Mouse (Mus musculus) gastrocnemius, postnatal 25 days (tissue): ENCODE data around the gene Syt13. TPM values are rescaled to one million over a fixed set of nuclear protein-coding genes. Genes with fewer than 3 reads are reported as not detected.

Experiments used
- DNase-seq: peaks from one replicate; pipeline ENCODE4 v3.0.0; 2022
- total RNA-seq, 2 experiments: library from RNA; stranded (reverse); gene quantifications; 1 replicate in 1 of 2; 2 replicates in 1 of 2; pipeline ENCODE4 v1.2.3; 2021

Syt13 gene
- total RNA-seq, 2 experiments from 2014 or later, result 0.15 TPM; not detected in 1

DNA sequence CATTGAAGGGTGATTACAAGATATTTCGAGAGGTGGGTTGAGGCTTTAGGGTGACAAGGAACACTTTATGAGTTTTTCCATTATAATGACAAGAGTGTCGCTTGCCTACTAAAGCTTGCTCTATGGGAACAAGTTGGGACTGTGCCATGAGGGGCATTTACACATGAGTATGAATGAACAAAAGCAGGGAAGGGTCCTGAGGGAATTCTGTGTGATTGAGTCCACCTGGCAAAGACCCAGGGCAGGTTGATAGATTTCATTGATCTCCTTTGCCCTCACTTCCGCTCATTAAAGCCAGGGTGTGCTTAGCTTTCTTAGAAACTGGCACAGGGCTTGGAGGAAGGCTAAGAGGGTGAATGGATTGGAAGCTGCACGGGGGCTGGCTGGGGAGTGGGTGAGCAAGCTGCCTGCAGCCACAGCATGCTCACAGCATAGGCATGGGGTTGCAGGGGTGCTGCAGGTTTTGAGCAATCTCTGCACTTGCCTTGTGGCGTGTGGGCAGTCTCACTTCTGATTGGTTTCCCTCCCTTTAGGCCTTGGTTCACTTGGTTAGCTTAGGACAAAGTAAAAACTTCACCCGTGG is 9.9 kb downstream of the Syt13 start:
- DNase-seq, result no peak

DNA sequence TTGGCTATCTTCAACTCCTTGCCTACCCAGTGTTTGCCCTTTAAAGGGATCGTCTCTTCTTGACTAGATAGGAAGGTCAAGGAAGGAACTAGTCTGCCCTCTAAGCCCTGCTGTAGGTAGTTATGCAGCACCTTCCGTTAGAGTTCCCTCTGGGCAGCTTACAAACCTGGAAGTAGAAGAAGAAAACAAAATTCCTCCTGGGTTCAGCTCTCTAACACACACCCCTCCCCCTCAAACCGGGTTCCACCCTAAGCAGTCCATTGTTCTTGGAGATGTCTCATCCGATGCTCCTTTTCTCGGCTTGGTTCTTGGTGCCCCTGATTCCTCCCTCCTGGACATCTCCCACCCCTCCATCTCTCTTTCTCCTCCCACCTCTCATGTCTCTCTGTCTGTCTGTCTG is 14.8 kb downstream of the Syt13 start:
- DNase-seq, result no peak

DNA sequence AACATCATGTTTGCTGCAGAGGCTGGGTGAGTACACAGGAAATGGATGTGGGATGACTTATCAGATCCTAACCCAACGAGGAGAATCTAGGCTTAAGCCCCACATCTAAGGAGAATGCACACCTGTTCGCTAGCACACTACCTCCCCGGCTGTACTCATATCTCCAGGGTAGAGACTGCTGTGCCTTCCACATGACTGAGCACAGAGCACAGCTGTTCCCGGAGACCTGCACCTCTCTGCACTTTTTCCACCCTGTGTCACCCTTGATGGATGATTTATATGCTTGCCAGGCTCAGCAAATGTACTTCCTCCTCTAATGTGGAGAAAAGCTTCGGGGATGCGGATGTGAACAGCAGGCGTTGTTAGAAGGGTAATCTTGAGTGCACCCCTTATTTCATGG is 16.2 kb downstream of the Syt13 start:
- no peak for DNase-seq

DNA sequence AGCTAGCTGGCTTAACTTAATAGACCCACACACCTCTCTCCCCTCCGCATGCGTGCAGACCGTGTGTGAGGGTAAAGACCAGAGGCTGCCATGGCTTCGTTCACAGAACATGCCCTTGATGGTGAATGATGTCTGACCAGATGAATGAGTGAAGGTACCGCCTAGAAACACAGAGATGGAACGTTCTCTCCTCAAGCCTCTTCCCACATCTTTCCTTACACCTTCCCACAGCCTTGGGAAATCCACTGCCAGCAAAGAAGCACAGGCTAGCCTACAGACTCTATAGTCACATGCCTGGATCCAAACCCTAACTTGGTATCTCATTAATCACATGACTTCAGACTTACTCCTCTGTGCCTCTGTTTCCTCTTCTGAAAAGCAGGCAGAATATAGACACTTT is 18.5 kb downstream of the Syt13 start:
- no peak for DNase-seq

DNA sequence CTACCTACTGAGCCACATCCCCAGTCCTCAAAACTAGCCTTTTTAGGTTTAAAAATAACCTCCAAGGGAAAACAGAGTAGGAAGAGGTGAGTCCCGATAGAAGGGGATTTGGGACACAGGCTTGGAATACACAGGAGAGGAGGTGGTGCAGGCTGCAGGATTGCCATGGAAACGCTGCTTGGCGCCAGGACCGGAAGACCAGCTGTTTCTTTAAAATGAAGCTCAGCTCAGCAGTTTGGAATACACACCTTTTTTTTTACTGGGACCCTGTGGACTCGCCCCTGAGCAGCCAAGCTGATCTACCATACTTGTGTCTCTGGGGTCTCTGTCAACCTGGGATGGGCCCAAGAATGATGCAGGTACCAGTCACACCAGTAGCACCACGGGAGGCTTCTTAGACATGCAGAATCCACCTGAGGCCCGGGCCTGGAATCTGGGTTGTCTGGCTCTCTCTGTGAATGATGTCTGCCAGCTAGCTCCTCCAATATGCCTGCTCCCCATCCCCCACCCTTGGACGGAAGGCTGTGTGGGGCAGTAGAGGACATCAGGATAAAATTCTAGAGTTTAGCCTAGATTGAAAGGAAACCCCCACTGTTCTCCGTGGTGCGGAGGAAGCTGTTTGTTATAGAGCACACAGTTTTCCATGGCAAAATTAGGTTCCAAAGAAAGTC is 19.5 kb downstream of the Syt13 start:
- DNase-seq, result no peak

DNA sequence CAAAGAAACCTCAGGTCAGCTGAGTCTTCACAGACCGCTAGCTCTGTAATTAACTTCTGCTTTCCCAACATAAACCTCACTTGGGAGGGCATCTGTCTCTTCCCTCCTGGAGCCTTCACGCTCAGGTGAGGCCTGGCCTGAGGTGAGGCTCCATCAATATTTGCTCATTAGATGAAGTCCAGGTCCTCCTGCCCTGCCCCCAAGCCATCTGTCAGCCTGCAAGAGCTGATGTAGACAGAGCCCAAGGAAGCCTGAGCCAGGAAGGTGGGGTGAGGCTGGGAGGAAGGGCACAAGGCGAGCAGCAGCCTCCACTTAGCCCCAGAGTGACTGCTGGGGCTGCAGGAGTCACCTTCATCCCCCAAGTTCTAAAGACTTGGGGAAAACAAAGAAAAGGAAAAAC is 20.6 kb downstream of the Syt13 start:
- DNase-seq, result no peak

DNA sequence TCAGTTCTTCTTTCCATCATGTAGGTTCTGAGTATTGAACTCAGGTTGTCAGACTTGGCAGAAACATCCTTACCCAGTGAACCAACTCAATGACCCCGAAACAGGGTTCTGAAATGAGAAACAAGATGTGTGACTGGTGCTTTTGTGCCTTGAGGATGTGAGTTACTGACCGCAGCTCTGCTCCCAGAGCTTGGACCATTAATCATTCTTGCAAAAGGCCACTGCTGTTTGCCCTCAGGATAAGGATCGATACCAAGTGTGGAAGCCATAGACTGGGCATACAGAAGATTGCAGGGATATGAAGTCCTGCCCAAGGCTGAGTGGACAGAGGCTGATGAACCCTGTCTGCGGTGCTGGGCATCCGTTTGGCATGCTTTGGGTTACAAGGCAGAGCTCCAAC is 23.2 kb downstream of the Syt13 start:
- no peak for DNase-seq

DNA sequence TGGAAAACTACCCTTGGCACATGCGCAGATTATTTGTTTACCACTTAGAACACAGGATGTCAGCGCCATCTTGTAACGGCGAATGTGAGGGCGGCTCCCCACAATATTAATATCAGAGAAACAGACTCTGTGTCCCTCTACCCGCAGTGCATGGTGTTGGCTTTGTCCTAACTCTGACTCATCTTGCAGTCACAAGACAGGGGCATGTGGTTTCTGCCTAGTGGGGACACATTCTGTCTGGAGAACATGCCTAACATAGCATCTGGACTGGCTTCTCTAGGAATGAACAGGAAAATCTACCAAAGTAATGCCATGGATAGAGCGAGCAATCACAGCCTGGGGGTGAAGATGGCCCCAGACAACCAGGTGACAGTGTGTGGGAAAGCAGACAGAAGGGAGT is 23.9 kb downstream of the Syt13 start:
- no peak for DNase-seq

DNA sequence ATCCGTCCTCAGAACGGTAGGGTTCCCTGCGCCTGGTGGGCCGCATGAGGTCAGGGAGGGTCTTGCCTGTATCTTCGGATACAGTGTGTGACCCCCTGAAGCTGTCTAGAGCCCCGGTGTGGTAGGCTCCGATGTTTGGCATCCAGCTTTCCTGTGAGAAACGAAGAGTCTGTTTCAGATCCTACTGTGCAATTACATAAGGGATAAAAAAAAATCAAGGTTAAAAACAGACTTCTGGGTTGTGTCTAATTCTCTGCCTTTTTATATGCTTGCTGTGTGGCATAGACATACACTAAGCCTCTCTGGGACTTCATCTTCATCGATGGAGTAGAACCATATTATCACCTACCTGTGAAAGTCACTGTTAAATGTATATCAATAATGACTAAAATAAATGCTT is 26.1 kb downstream of the Syt13 start:
- no peak for DNase-seq

DNA sequence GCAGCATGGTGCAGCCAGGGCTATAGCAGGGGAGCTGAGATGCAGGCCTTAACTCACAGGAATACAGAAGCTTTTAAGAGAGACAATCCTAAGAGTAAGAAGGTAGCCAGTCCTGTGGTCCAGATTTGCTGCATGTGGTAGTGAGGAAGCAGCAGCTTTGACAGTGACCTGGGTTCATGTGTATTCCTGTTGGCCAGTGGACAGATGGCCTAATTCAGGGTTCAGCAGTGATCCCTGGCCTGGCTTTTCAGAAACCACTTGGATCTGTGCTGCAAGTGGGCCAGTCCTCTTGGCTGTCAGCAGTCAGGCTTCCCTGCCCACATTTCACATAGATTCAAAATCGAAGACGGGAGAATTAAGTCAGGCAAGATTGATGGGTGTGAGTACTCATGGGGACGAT is 26.6 kb downstream of the Syt13 start:
- no peak for DNase-seq

DNA sequence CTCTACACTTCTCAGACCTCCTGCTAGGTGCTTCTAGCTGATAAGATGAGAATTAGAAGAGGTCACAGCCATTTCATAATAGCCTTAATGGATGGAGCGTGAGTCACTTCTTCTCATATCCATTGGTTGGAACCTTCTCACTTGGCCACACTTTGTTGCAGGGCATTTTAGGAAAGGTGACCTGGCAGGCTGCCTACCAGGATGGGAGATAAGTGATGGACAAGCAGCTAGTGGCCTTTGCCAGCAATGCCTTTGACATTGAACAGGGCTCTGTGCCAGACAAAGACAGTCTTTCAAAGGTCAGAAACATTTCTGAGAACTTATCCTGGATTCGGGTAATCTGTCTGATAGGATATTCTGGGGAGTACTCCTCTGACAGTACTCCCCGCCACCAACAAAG is 28.5 kb downstream of the Syt13 start:
- DNase-seq, result no peak

DNA sequence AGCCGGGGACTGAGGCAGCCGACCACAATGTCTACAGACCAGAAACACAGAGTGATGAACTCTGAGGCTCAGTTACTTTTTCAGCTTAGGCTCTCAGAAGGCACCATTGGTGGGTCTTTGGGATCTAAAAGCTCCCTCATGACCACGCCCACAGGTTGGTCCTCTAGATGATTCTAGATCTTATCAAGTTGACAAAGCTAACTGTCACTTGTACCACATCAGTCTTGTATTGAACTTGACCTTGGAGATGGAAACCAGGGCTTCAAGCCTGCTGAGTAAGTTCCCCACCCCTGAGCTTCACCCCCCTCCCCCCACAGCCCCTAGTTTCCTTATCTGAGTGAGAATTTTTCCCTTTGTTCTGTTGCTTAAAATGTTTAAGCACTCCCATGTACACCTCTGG is 29.5 kb downstream of the Syt13 start:
- DNase-seq, result no peak

DNA sequence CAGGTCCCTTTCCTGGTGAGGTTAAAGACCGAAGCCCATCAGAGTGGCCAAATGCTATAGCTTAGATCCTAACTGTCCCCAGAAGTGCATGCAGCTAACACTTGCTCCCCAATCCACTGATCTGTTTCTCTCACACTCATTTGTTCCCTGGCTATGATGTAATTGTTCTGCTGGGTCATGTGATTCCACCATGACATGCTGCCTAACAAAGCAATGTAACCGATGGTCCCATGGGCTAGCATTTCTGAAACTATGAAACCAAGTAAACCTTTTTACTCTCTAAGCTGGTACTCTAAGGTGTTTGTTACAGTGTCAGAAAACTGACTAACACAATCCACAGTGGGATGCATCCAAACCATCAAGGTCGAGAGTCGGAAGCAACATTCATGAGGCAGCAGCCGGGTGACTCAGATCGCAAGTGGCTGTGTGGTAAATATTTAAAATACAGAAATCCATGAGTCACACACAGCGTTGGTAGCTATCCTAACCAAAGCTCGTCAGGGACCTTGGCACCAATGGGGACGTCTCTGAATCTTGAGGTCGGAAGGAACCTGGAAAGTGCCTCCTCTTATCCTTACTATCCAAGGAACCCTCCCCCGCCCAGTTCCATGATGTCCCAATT is 30.3 kb downstream of the Syt13 start:
- no peak for DNase-seq

DNA sequence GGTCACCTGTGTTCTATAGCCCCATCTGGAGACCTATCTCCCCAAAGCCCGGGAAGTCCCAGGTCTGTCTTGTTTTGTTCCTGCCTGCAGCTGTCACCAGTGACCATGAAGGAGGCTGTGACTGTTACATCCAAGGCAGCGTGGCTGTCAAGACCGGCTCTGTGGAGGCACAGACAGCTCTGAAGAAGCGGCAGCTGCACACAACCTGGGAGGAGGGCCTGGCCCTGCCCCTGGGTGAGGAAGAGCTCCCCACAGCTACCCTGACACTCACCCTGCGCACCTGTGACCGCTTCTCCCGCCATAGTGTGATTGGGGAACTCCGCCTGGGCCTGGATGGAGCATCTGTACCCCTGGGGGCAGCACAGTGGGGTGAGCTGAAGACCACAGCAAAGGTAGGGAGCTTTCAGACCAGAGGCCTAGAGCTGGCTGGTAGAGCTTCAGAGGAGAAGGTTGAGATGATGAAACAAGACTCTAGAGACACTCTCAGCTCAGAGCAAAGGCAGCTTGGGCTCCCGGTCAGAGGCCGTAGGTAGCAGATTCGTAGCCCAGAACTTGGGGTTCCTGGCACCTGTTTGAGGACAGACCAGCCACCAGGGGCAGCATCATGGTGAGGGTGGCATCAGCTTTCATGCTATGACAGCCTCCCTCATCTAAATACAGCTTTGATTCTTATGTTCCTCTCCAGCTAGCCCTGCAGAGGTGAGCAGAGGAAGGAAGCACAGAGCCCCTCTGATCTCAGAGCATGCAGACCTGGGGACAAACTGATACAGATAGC is 31.1 kb downstream of the Syt13 start:
- DNase-seq, result peak; percentile 11

DNA sequence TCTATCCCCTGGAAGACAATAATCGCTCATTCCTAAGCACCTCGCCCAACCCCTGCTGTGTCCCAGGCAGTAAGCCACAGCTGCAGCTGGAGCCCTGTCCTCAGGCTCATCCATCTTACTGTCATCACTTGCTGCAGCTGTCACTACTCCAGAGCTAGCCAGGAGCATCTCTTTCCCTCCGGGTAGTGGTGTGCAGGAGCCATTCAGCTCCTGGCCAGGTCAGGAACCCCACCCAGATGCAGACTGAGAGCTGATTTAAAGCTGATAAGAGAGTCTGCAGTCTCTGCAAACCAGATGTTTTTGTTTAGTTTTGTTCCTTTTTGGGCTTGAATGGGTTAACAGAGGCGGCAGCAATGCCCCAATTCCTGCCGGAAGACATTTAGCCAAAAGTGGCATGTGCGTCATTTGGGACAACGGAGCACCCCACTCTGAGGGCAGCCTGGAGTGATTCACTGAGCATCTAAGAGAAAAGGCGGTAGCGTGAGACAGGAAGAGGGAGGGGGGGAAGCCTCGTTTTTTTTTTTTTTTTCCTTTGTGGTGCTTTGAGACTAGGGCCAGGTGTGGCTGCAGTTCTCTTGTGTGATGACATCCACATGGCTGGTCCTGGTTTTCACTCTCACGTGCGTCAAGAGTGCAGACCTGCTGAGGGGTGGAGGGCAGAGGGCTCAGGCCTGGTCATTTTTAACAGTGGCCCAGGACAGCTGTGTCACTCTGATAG is 33.2 kb downstream of the Syt13 start:
- peak; percentile 70 for DNase-seq

DNA sequence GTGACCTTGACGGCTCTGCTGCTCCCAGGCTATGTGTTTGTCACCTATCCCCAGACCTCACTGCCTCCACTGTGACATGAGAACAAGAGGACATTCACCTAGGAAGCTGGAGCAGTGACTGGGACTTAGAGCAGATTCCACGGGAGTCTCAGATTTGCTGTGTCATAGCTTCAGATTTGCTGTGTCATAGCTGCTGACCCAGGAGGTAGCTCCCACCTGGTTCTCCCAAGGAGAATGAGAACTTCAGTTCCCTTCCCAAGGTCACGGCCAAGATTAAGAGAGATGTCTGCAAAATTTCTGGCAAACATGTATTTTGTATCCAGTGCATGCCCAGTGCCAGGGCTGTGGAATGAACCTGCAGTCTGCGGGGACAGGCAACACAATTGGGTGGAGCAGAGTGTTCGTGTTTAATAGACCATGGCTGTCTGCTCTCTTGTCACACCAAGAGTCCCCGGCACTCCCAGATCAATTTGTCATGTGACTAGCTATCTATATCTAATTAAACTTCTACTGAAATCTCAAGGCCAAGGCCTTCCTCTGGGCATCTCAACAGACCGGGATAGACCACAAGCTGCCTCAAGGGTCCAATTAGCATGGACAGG is 33.9 kb downstream of the Syt13 start:
- DNase-seq, result no peak

DNA sequence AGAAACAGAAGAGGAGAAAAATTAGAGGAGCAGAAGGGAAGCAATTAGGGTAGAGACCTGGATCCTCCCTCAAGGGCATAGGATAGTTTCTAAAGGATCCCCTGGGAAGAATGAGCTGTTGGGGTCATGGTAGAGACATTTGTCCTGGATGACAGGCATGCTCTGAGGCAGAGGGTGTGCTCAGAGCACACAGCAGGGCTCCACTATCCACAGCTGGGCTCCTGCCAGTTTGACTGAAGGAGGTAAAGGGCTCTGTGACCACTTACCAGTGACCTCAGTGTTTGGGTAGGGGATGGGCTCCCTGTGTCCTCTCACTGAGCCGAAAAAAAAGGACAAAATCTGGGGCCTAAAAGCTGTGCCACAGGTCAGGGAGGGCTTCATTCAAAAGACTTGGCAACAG is 34.6 kb downstream of the Syt13 start:
- no peak for DNase-seq

DNA sequence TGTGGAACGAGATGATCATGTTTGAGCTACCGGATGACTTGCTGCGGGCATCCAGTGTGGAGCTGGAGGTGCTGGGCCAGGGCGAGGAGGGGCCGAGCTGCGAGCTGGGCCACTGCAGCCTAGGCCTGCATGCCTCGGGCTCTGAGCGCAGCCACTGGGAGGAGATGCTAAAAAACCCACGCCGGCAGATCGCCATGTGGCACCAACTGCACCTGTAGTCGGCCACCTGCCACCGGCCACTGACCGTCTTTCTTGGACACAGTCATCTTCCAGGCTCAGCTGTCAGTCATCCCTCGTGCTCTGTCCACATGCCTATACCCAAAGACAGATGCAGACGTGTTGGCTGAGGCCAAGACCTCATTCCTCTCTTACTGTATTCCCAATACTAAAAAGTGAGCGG is 38.6 kb downstream of the Syt13 start:
- DNase-seq, result peak; percentile 21

DNA sequence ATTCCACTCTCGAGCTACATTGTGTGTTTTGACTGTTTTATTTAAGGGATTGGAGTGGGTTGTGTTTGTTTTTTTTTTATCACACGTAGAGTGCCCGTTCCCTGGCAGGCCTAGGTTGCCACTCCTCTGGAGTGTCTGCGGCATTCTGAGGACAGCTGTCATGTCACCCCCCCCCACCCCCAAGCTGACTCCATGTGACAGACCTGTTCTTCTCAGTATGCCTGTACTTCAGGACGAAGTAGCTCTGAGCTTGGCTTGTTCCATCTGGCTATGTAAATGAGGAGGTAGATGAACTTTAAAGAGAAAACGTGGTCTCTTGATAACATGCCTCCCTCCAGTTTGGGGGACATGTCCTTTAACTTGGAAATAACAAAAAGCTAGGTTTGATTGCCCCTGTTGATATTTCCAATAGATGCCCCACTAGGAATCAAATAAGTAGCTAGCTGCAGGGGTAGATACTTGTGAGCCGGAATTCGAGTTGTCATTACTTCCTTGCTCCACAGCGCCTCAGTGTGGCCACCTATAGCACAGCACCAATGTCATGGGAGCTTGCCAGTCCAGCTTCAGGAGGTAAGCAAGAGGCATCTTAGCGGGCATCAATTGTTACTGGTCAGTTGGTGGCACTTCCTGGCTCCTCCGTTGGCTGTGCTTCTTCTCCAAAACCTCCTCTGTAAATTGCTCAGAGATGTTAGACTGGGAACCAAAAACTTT is 39.7 kb downstream of the Syt13 start:
- peak; percentile 31 for DNase-seq

DNA sequence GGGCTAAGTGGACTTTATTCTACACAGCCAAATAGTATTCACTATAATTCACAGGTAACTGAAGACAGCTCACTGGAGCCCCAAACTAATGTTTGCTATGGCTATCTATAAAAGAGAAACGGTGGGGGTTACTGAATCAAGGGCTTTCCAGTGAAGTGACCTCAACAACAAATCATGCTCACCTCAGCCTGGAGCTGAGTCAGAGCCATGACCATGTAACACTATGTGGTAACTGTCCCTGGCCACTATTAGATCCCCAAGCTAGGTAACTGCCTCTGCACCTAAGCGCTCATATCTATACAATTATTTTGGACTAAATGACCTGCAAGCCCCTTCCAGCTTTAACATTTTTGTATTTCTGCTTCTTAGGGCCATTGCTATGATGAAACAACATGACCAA is 42.0 kb downstream of the Syt13 start:
- no peak for DNase-seq

DNA sequence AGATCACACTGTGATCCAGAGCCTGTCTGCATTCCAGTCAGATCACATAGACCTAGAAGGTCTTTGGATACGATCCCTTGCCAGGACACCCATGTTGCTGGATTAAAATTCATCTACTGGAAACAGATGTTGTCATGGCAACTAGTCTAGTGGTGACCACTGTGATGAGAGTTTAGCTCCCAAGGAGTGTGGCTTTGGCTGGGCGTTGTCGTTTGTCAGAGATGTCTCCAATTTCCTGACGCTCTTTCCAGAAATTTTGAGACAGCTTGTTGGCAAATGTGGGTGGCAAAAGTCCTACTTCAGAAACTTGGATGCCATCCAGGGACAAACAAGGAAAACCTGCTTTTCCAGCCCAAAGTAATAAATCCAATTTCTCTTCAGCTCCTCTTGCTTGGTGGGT is 43.7 kb downstream of the Syt13 start:
- DNase-seq, result no peak

DNA sequence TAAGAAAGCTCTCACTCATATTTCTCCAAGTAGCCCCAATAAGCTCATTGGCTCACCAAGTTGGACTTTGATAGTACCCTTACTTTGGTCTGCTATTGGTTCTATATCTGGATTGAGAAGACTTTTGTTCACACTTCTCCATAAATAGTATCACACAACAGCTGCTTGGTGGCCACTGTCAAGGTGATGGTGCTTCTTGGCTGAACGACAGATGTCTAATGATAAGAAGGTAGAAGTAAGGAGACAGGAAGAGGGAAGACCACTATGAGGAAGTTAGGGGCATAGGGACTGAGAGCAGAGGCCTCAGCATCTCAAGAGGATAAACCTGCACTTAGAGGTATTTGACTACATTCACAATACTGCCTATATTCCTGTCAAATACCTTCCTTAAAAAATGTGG is 49.4 kb downstream of the Syt13 start:
- DNase-seq, result no peak
